Mouse (Mus musculus) midbrain, embryonic 15.5 days (tissue): ENCODE results near the gene Mrpl35. TPM values are rescaled to one million over a fixed set of nuclear protein-coding genes. Genes with fewer than 3 reads are reported as not detected.

Experiments used
- polyA plus RNA-seq: library from polyadenylated mRNA; unstranded; fragments of >200 nt; fragmentation: Nextera tagmentation; extraction: Ambion mirVana; gene quantifications from 2 replicates; pipeline ENCODE4 v1.2.1, GENCODE M21; 2015

Mrpl35 gene
- polyA plus RNA-seq, 1 experiment from 2014 or later = 35.6 TPM

Other genes starting within 250 kb of the Mrpl35 start
- gene Kdm3a, start 194.0 kb downstream of the Mrpl35 start, polyA plus RNA-seq = 44.7 and 46.5 TPM in 2 replicates
- gene Reep1, start 119.4 kb downstream of the Mrpl35 start, polyA plus RNA-seq = 303 and 331 TPM in 2 replicates
- gene Immt, start 4.4 kb upstream of the Mrpl35 start, polyA plus RNA-seq = 158 and 160 TPM in 2 replicates
- 81.9 and 84.0 TPM in 2 replicates for gene Ptcd3, start 81.8 kb upstream of the Mrpl35 start, polyA plus RNA-seq
- gene Polr1a, start 82.1 kb upstream of the Mrpl35 start, polyA plus RNA-seq = 18.5 and 21.0 TPM in 2 replicates